Mouse (Mus musculus) forebrain, postnatal 0 days (tissue): ENCODE results near the gene S100z. TPM values are rescaled to one million over a fixed set of nuclear protein-coding genes. Genes with fewer than 3 reads are reported as not detected.
A peak's percentile ranks its signal among the peaks of the same experiment; 100 is the strongest.

Experiments used
- ATAC-seq: fragments of 200-750 bp; cut with Nextera tagmentation; 2 replicates; pipeline ENCODE4 v1.8.0; 2017; ENCODE audit warnings: mild to moderate bottlenecking, moderate library complexity
- DNase-seq: peaks from one replicate; pipeline ENCODE4 v3.0.0-alpha.2; 2015
- H3K27ac ChIP-seq: fragments of 300-500 bp; sonication (generic); 2 replicates; pipeline ENCODE4 v1.5.1; 2014; ENCODE audit warnings: low read depth, mild to moderate bottlenecking, antibody characterized with exemption, low read length, moderate library complexity, mixed read lengths
- H3K27me3 ChIP-seq: fragments of 300-500 bp; sonication (generic); 2 replicates; pipeline ENCODE4 v1.6.1; 2014; ENCODE audit warnings: mild to moderate bottlenecking, low read length, mixed read lengths; ENCODE audit not compliant: insufficient read depth
- H3K36me3 ChIP-seq: fragments of 300-500 bp; sonication (generic); 2 replicates; pipeline ENCODE4 v1.6.1; 2014; ENCODE audit warnings: mild to moderate bottlenecking, moderate library complexity; ENCODE audit not compliant: insufficient read depth
- H3K4me1 ChIP-seq: fragments of 300-500 bp; sonication (generic); 2 replicates; pipeline ENCODE4 v1.6.1; 2014; ENCODE audit warnings: antibody characterized with exemption; ENCODE audit not compliant: insufficient read depth
- H3K4me2 ChIP-seq: fragments of 300-500 bp; sonication (generic); 2 replicates; pipeline ENCODE4 v1.6.1; 2014; ENCODE audit warnings: low read depth, mild to moderate bottlenecking, moderate library complexity
- H3K4me3 ChIP-seq: fragments of 300-500 bp; sonication (generic); 2 replicates; pipeline ENCODE4 v1.5.1; 2014; ENCODE audit warnings: low read depth, low read length, mixed read lengths
- H3K9ac ChIP-seq: fragments of 300-500 bp; sonication (generic); 2 replicates; pipeline ENCODE4 v1.6.1; 2014; ENCODE audit warnings: mild to moderate bottlenecking
- H3K9me3 ChIP-seq: fragments of 300-500 bp; sonication (generic); 2 replicates; pipeline ENCODE4 v1.6.1; 2016; ENCODE audit warnings: low read length
- CTCF ChIP-seq: sonication (generic); IDR thresholded peaks from 2 replicates; pipeline ENCODE4 v1.5.1; 2016; ENCODE audit warnings: antibody characterized with exemption, control low read depth, low read depth
- whole genome bisulfite sequencing: fragments of 180-500 bp; shearing (Covaris S2); extraction: QIAGEN DNeasy Blood & Tissue Kit; methylation state at CpG from one replicate; pipeline ENCODE4 v1.1.7; 2014; 5-methylcytosine and 5-hydroxymethylcytosine counted together
- polyA plus RNA-seq: library from polyadenylated mRNA; unstranded; fragments of >200 nt; fragmentation: Nextera tagmentation; extraction: Ambion mirVana; gene quantifications from 2 replicates; pipeline ENCODE4 v1.2.1, GENCODE M21; 2015
- total RNA-seq: library from RNA; depleted of rRNA; stranded (reverse); fragments of >200 nt; gene quantifications from 2 replicates; pipeline ENCODE4 v1.2.3, GENCODE M21; 2014

S100z gene
- total and polyA plus RNA-seq, 2 experiments from 2014 or later: not detected

DNA sequence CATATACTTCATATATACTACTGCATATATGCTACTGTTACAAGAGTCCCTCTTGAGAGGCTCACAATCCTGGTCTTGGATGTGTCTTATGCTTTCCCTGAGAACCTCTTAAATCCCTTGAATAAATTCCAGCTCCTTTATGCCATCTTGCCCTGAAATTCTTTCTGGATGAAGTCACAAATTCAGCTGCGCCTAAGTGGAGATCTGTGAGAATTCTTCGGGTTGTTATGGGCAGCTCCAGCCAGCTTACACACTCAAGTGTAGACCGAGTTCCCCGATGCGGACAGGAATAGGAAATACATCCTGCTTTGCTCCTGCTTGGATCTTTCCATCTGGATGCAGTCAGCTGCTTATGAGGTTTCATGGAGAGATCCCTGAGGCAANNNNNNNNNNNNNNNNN is 6.1 kb upstream of the S100z start:
- Histone ChIP-seq H3K36me3 (no peaks in the 10 kb centered on the region), H3K27me3 (no peaks in the 10 kb centered on the region), H3K4me2 (no peak overlapping the region), H3K4me3 (no peak overlapping the region), H3K4me1 (no peaks in the 10 kb centered on the region), H3K27ac (no peak overlapping the region), H3K9me3 (no peaks in the 10 kb centered on the region), H3K9ac (no peak overlapping the region)
- WGBS: 23% methylated on average over 5 of the region's 5 CpGs
- ATAC-seq: no peak
- TF ChIP-seq CTCF: no peak
- DNase-seq: no peak

DNA sequence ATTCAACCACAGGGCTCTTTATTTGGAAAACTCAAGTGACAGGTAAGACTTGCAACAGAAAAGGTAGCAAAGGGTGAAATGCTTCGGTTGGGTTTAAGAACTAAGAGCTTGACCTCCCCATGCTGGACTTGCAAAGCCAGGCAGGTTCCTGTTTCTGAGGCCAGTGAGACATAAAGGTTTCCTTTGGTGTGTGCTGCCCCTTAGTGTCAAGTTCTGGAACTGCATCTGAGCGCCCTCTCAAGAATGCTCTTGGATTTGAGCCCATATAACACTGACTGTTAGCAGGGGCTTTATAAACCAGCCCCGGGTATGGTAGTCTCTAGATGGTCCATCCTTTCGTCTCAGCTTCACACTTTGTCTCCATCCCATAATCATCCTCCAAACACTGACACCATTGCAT is 2.9 kb upstream of the S100z start:
- Histone ChIP-seq H3K4me1 (no peaks in the 10 kb centered on the region), H3K27me3 (no peaks in the 10 kb centered on the region), H3K36me3 (no peaks in the 10 kb centered on the region), H3K4me3 (no peak overlapping the region), H3K9me3 (no peaks in the 10 kb centered on the region), H3K9ac (no peak overlapping the region), H3K4me2 (no peak overlapping the region), H3K27ac (no peak overlapping the region)
- peak; percentile 95 for TF ChIP-seq CTCF
- WGBS: 12% methylated on average over 4 of the region's 4 CpGs
- ATAC-seq: peak; percentile 54; the same call in 1 of the 2 replicates
- DNase-seq: peak; percentile 91

DNA sequence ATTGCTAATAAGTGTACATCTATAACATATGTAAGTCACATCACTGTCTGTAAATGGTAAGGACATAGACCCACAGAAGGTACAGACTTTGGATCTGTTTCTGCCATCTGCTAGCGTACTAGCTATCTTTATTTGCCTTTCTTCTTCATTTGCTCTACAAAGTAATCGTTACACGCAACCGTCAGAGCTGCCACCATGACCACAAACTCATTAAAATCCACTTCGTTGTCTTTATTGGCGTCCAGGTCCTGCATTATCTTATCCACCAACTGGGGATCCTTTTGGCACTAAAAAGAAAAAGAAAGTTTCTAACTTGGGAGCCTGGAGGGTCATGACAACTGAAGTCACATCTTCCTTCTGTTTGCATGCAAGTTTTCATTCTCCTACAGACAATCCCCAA is 1.3 kb downstream of the S100z start:
- no peak for TF ChIP-seq CTCF
- ATAC-seq: no peak

GRCm38 (mm10) chr13:95475124-95475523 is 3.4 kb downstream of the S100z start:
- Histone ChIP-seq H3K27ac (no peak overlapping the region), H3K27me3 (no peaks in the 10 kb centered on the region), H3K4me1 (no peaks in the 10 kb centered on the region), H3K9me3 (no peaks in the 10 kb centered on the region), H3K9ac (no peak overlapping the region), H3K4me2 (no peak overlapping the region), H3K36me3 (no peaks in the 10 kb centered on the region), H3K4me3 (no peak overlapping the region)
- TF ChIP-seq CTCF: no peak
- ATAC-seq (no peak), DNase-seq (no peak)
- WGBS: 63% methylated on average over 7 of the region's 7 CpGs

More for the DNA sequence above, 1.3 kb downstream of the S100z start:
- no peak overlapping the region for H3K4me3 ChIP-seq
- H3K36me3 ChIP-seq: no peaks in the 10 kb centered on the region
- no peaks in the 10 kb centered on the region for H3K27me3 ChIP-seq
- H3K9ac ChIP-seq: no peak overlapping the region
- H3K4me1 ChIP-seq: no peaks in the 10 kb centered on the region
- WGBS: 74% methylated on average over 6 of the region's 6 CpGs
- H3K27ac ChIP-seq: no peak overlapping the region
- DNase-seq: no peak
- no peak overlapping the region for H3K4me2 ChIP-seq
- H3K9me3 ChIP-seq: no peaks in the 10 kb centered on the region

- H3K27ac ChIP-seq: no peak overlapping the region
- H3K9ac ChIP-seq: no peak overlapping the region
- ATAC-seq (no peak), DNase-seq (no peak)
- no peaks in the 10 kb centered on the region for H3K4me1 ChIP-seq
- TF ChIP-seq CTCF: no peak
- no peak overlapping the region for H3K4me3 ChIP-seq
- WGBS: 85% methylated on average over 3 of the region's 3 CpGs
- no peak overlapping the region for H3K4me2 ChIP-seq
- no peaks in the 10 kb centered on the region for H3K36me3 ChIP-seq
- H3K27me3 ChIP-seq: no peaks in the 10 kb centered on the region
- no peaks in the 10 kb centered on the region for H3K9me3 ChIP-seq
Observed at GRCm38 (mm10) chr13:95474294-95474693, 4.2 kb downstream of the S100z start.

- DNase-seq: peak; percentile 22
- Histone ChIP-seq H3K27ac (no peak overlapping the region), H3K9me3 (no peaks in the 10 kb centered on the region), H3K9ac (no peak overlapping the region), H3K4me2 (no peak overlapping the region), H3K4me3 (no peak overlapping the region), H3K4me1 (no peaks in the 10 kb centered on the region), H3K27me3 (no peaks in the 10 kb centered on the region), H3K36me3 (no peaks in the 10 kb centered on the region)
- 50% methylated on average over 2 of the region's 2 CpGs for WGBS
- TF ChIP-seq CTCF: peak; percentile 65
- no peak for ATAC-seq
Observed at GRCm38 (mm10) chr13:95470970-95471369, 7.6 kb downstream of the S100z start.

DNA sequence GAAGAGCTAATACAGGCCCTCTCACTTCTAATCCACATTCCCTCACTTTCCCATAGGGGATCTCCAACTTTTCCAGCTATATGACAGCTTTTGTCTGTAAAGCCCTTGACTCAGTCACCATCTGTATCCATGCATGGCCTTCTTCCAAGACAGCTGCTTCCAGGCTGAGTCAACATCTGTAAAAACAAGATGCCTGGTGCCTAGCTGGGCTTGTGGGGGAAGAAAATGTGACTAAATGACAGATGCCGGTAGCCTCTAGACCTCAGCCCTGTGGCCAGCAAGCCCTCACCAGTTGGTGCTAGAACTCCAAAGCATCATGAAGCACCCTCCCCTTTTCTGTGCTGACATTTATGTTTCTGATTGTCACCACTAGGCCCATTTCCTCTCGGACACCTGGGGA is 27.0 kb downstream of the S100z start:
- Histone ChIP-seq H3K9me3 (no peaks in the 10 kb centered on the region), H3K36me3 (no peaks in the 10 kb centered on the region), H3K4me3 (no peak overlapping the region), H3K4me1 (no peaks in the 10 kb centered on the region), H3K9ac (no peak overlapping the region), H3K27ac (no peak overlapping the region), H3K27me3 (no peaks in the 10 kb centered on the region), H3K4me2 (no peak overlapping the region)
- WGBS: 87% methylated on average over 2 of the region's 2 CpGs
- ATAC-seq (no peak), DNase-seq (no peak)
- TF ChIP-seq CTCF: no peak
